Mouse (Mus musculus) hindbrain, embryonic 15.5 days (tissue): ENCODE results near the gene Prss56. TPM values are rescaled to one million over a fixed set of nuclear protein-coding genes. Genes with fewer than 3 reads are reported as not detected.

Experiments used
- ATAC-seq: fragments of 200-750 bp; cut with Nextera tagmentation; 2 replicates; pipeline ENCODE4 v1.8.0; 2017; ENCODE audit warnings: low read depth, moderate number of reproducible peaks, moderate TSS enrichment; ENCODE audit not compliant: low FRiP score
- H3K27ac ChIP-seq: fragments of 300-500 bp; sonication (generic); replicated peaks from 2 replicates; pipeline ENCODE4 v1.5.1; 2015; ENCODE audit warnings: mild to moderate bottlenecking, inconsistent platforms
- H3K27me3 ChIP-seq: fragments of 300-500 bp; sonication (generic); 2 replicates; pipeline ENCODE4 v1.6.1; 2015; ENCODE audit warnings: control low read depth, inconsistent platforms
- H3K36me3 ChIP-seq: fragments of 300-500 bp; sonication (generic); 2 replicates; pipeline ENCODE4 v1.6.1; 2015; ENCODE audit warnings: control low read depth, inconsistent platforms
- H3K4me1 ChIP-seq: fragments of 300-500 bp; sonication (generic); replicated peaks from 2 replicates; pipeline ENCODE4 v1.6.1; 2015; ENCODE audit warnings: control low read depth, inconsistent platforms
- H3K4me2 ChIP-seq: fragments of 300-500 bp; sonication (generic); 2 replicates; pipeline ENCODE4 v1.6.1; 2015; ENCODE audit warnings: moderate library complexity, mild to moderate bottlenecking, inconsistent platforms
- H3K4me3 ChIP-seq: fragments of 300-500 bp; sonication (generic); 2 replicates; pipeline ENCODE4 v1.5.1; 2015; ENCODE audit warnings: mild to moderate bottlenecking, inconsistent platforms
- H3K9ac ChIP-seq: fragments of 300-500 bp; sonication (generic); 2 replicates; pipeline ENCODE4 v1.6.1; 2015; ENCODE audit warnings: inconsistent platforms
- H3K9me3 ChIP-seq: fragments of 300-500 bp; sonication (generic); 2 replicates; pipeline ENCODE4 v1.6.1; 2016; ENCODE audit warnings: control low read depth, inconsistent platforms
- WGBS: fragments of 180-500 bp; shearing (Covaris S2); methylation state at CpG from one replicate; pipeline ENCODE4 v1.1.7; 2015; 5-methylcytosine and 5-hydroxymethylcytosine counted together
- polyA plus RNA-seq: library from polyadenylated mRNA; unstranded; fragments of >200 nt; fragmentation: Nextera tagmentation; extraction: Ambion mirVana; gene quantifications from 2 replicates; pipeline ENCODE4 v1.2.1, GENCODE M21; 2015

The Prss56 gene
- polyA plus RNA-seq, 1 experiment from 2014 or later = 3.3 TPM

DNA sequence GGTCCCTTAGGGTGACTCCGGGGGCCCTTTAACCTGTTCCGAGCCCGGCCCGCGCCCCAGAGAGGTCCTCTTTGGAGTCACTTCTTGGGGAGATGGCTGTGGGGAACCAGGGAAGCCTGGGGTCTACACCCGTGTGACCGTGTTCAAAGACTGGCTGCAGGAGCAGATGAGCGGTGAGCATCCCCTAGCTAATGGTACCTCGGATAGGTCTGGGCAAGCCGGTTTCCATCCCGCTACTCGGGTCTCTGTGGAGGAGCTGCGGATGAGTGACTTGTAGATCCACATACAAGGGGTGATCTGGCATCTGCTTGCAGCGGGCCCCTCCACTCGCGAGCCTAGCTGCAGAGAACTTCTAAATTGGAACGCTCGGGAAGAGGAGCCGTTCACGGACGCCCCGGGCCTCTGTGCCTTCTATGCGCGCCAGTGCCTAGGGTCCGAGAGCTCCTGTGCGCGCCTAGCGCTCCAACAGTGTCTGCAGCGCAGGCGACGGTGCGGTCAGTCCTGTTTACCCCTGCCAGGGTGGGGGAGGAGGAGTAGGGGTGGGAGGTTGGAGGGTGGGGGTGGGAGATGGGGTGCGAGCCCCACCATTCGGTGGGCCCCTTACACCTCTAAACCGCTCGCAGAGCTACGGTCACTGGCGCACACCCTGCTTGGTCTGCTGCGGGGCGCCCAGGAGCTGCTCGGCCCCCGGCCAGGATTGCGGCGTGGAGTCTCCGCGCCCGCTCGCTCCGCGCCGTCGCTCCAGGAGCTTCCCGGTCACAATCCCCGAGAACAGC, 3.3 kb downstream of the Prss56 start:
- peak overlapping the region; percentile 50 for H3K9ac ChIP-seq
- H3K27ac ChIP-seq = no peak overlapping the region
- 2% methylated on average over 53 of the region's 54 CpGs for whole genome bisulfite sequencing
- H3K36me3 ChIP-seq = no peaks in the 10 kb centered on the region
- ATAC-seq = peak; percentile 66
- H3K9me3 ChIP-seq = no peaks in the 10 kb centered on the region
- H3K4me2 ChIP-seq = peak overlapping the region; percentile 95
- H3K27me3 ChIP-seq = peaks cover 38% of the 10 kb centered on the region
- H3K4me1 ChIP-seq = peaks cover 22% of the 10 kb centered on the region
- H3K4me3 ChIP-seq = peak overlapping the region; percentile 51

- Histone ChIP-seq H3K4me3 (peak overlapping the region; percentile 51), H3K27me3 (peaks cover 40% of the 10 kb centered on the region), H3K36me3 (no peaks in the 10 kb centered on the region), H3K4me2 (peak overlapping the region; percentile 95), H3K27ac (no peak overlapping the region), H3K9me3 (no peaks in the 10 kb centered on the region), H3K4me1 (peaks cover 22% of the 10 kb centered on the region), H3K9ac (peak overlapping the region; percentile 50)
- WGBS = under 1% methylated on average over 15 of the region's 15 CpGs
- ATAC-seq = peak; percentile 49
These were observed 3.9 kb downstream of the Prss56 start for GRCm38 (mm10) chr1:87187037-87187355.

DNA sequence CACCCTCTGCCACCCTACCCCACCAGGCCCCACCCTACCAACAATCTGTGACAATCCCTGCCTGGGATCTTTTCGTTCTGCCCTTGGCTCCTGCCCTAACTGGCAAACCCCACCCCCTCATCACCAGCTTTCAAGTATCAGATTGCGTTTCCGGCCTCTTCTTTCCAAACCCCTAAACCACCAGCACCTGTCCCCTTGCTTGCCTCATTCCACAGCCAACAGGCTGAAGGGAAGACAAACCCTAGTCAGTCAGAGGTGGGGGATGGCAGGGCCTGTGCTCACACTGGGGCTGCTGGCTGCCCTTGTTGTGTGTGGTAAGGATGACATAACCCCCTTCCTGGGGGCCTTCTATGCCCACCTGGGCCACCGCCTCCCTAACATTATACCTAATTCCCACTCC, 7.3 kb downstream of the Prss56 start, which contains the start of gene Chrnd:
TSS of gene Chrnd (plus strand) at position 179 of the 400 bp plus-strand sequence.
- no peak within 1 kb of the TSS for H3K4me2 ChIP-seq
- 38% methylated on average over 4 of the region's 4 CpGs for WGBS
- H3K9ac ChIP-seq = no peak within 1 kb of the TSS
- no peak within 1 kb of the TSS for H3K27ac ChIP-seq
- H3K27me3 ChIP-seq = peaks cover 18% of the 10 kb centered on the region
- no peak within 1 kb of the TSS for H3K4me3 ChIP-seq
- H3K4me1 ChIP-seq = peaks cover 12% of the 10 kb centered on the region
- no peak for ATAC-seq
- no peaks in the 10 kb centered on the region for H3K9me3 ChIP-seq
- no peaks in the 10 kb centered on the region for H3K36me3 ChIP-seq

- no peak overlapping the region for H3K4me2 ChIP-seq
- no peak for ATAC-seq
- H3K4me1 ChIP-seq = no peaks in the 10 kb centered on the region
- no peak overlapping the region for H3K9ac ChIP-seq
- no peak overlapping the region for H3K27ac ChIP-seq
- no peaks in the 10 kb centered on the region for H3K9me3 ChIP-seq
- H3K36me3 ChIP-seq = no peaks in the 10 kb centered on the region
- H3K4me3 ChIP-seq = no peak overlapping the region
- H3K27me3 ChIP-seq = no peaks in the 10 kb centered on the region
- 81% methylated on average over 9 of the region's 9 CpGs for WGBS
These were observed 14.2 kb downstream of the Prss56 start for GRCm38 (mm10) chr1:87197296-87197695.

DNA sequence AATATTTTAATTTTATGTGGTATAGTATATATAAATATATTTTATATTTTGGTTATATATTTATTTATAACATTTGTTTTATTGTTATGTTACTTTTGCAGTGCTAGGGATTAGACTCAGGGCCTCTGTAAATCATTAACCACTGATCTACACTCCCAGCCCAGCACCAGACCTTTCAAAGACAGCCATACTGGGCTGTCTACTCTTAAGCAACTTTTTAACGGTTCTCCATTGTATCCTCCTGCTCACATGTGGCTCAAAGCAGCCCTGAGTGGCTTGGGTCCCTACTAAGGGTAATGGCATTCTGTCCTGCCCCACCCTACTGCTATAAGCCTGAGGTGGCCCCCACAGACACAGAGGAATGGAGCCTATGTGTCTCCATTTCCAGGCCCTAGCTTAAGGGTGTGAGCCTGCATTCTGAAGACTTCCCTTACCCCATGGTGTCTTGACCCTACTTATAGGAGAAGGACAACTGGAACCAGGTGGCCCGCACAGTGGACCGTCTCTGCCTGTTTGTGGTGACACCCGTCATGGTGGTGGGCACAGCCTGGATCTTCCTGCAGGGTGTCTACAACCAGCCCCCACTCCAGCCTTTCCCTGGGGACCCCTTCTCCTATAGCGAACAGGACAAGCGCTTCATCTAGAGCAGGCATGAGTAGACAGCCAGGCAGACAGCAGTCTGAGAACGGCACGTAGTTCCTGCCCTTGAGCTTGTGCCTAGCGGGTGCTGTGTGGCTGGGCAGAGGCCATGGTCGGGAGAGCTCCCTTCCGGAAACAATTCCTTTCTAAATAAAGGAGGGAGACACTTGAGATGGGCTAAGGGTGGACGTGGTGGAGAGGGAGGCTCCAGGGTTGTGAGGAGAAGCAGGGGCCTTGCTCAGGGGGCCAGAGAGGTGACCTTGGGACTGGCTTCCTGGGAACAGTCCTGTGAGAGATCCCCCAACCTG, 15.3 kb downstream of the Prss56 start:
- Histone ChIP-seq H3K9ac (no peak overlapping the region), H3K4me1 (no peaks in the 10 kb centered on the region), H3K4me3 (no peak overlapping the region), H3K36me3 (no peaks in the 10 kb centered on the region), H3K4me2 (no peak overlapping the region), H3K9me3 (no peaks in the 10 kb centered on the region), H3K27me3 (no peaks in the 10 kb centered on the region), H3K27ac (no peak overlapping the region)
- ATAC-seq = no peak
- WGBS = 78% methylated on average over 12 of the region's 12 CpGs

DNA sequence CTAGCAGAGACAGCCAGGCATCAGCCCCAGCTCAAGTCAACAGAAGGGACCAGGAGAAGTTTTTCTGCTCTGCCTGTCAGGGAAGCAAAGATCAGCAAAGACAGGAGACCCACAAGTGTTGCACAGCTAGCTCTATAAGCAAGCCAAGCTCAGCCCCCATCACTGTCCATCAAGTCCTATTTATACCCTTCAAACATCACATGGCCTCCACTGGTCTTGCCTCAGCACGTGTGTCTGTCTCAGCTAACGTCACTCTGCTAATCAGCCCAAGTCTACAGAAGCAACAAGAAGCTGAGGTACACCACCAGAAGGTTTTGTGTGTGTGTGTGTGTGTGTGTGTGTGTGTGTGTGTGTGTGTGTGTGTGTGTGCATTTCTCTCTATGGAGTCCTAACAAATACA, 17.7 kb downstream of the Prss56 start:
- 0 out of 2 replicates have a peak, but pooled peaks cover under 1% of the 10 kb centered on the region for H3K27me3 ChIP-seq
- 71% methylated on average over 2 of the region's 2 CpGs for WGBS
- H3K9me3 ChIP-seq = no peaks in the 10 kb centered on the region
- no peaks in the 10 kb centered on the region for H3K36me3 ChIP-seq
- ATAC-seq = no peak
- no peak overlapping the region for H3K4me2 ChIP-seq
- H3K4me1 ChIP-seq = no peaks in the 10 kb centered on the region
- H3K27ac ChIP-seq = no peak overlapping the region
- no peak overlapping the region for H3K9ac ChIP-seq
- H3K4me3 ChIP-seq = no peak overlapping the region

DNA sequence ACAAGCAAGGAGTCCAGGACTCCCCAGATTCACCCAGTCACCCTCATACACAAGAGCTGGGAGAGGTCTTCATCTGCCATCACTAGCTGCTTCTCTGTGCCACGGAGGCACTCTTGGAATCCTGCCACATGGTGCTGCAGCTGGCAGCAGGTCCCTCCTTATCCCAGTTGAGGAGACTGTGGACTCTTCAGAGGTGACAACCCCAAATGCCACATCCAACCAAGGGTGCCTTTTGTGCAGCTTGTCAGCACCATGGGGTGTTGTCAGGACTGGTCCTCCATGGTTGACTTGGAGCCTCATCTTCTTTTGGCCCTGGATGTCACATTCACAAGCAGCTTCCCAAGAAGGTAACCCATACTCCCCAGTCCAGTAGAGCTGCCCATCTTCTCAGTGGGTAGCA, 18.7 kb downstream of the Prss56 start:
- Histone ChIP-seq H3K36me3 (no peaks in the 10 kb centered on the region), H3K4me1 (no peaks in the 10 kb centered on the region), H3K9ac (no peak overlapping the region), H3K4me3 (no peak overlapping the region), H3K9me3 (no peaks in the 10 kb centered on the region), H3K27me3 (peaks cover 8% of the 10 kb centered on the region), H3K27ac (no peak overlapping the region), H3K4me2 (no peak overlapping the region)
- no peak for ATAC-seq
- 31% methylated on average over 1 of the region's 1 CpGs for WGBS

DNA sequence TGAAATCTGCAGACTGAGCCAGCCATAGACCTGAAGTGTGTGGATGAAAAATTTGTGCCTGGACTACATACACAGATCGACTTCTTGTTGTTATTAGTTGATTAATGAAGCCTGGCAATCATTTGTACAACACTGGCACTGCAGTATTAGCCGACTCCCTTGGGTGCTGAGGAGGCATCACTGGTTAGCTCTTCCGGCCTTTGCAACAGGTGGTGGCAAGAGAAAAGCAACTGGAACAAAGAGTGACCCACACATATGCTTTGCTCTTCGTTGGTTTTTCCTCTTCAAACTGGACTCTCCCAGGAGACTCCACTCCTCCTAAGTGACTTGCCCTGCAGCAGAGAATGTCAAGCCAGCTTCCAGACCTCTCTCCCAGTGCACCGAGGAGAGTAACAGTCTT, 20.7 kb downstream of the Prss56 start:
- 82% methylated on average over 5 of the region's 5 CpGs for WGBS
- Histone ChIP-seq H3K4me1 (no peaks in the 10 kb centered on the region), H3K27ac (no peak overlapping the region), H3K4me2 (no peak overlapping the region), H3K9ac (no peak overlapping the region), H3K4me3 (no peak overlapping the region), H3K9me3 (no peaks in the 10 kb centered on the region), H3K27me3 (peaks cover 8% of the 10 kb centered on the region), H3K36me3 (no peaks in the 10 kb centered on the region)
- no peak for ATAC-seq

- Histone ChIP-seq H3K36me3 (no peaks in the 10 kb centered on the region), H3K9ac (no peak within 1 kb of the TSS), H3K27ac (no peak within 1 kb of the TSS), H3K4me3 (no peak within 1 kb of the TSS), H3K4me1 (no peaks in the 10 kb centered on the region), H3K4me2 (no peak within 1 kb of the TSS), H3K9me3 (no peaks in the 10 kb centered on the region), H3K27me3 (peaks cover 8% of the 10 kb centered on the region)
- ATAC-seq = no peak
- WGBS = 91% methylated on average over 7 of the region's 7 CpGs
These were observed 21.4 kb downstream of the Prss56 start, which contains the start of gene Chrng for GRCm38 (mm10) chr1:87204465-87204864. TSS of gene Chrng (plus strand) at chr1:87204657.

DNA sequence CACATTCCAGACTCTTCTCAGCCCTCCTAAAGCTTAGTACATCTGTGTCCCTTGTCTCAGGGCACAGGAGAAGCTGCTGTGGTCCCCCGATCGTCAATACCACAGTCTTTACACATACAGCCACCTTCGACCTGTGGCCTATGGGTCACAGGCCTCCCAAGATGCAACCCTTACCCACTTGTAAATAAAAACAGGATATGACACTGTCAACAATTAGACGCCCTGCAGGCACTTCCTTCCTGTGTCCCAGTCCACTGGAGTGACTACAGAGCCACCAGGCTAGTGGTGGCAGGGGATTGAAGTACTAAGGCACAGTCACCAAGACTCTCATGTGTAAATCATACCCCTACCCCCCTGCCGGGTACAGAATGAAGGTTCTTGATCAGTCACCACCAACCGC, 21.9 kb downstream of the Prss56 start:
- peaks cover 8% of the 10 kb centered on the region for H3K27me3 ChIP-seq
- no peaks in the 10 kb centered on the region for H3K4me1 ChIP-seq
- 71% methylated on average over 6 of the region's 6 CpGs for WGBS
- ATAC-seq = no peak
- H3K36me3 ChIP-seq = no peaks in the 10 kb centered on the region
- H3K27ac ChIP-seq = no peak overlapping the region
- H3K4me2 ChIP-seq = no peak overlapping the region
- H3K9me3 ChIP-seq = no peaks in the 10 kb centered on the region
- H3K4me3 ChIP-seq = no peak overlapping the region
- H3K9ac ChIP-seq = no peak overlapping the region

DNA sequence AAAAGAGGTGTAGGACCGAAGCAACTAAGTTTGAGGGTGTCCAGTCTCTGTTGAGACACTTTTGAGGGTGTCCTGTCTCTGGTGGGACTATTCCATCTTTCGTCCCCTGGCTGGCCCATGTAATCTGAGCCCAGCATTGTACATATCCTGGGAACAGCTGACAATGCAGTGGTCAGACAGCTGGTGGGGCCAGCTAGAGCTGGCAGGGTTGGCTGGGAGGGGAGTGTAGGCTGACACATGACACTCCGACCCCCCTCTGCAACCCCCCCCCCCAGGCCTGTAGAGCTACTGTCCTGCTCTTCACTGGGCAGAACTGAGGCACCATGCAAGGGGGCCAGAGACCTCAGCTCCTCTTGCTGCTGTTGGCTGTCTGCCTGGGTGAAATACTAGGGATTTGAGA, 22.4 kb downstream of the Prss56 start:
- H3K27me3 ChIP-seq = peaks cover 8% of the 10 kb centered on the region
- no peak overlapping the region for H3K4me3 ChIP-seq
- H3K9me3 ChIP-seq = no peaks in the 10 kb centered on the region
- no peak overlapping the region for H3K4me2 ChIP-seq
- no peaks in the 10 kb centered on the region for H3K4me1 ChIP-seq
- no peak overlapping the region for H3K27ac ChIP-seq
- ATAC-seq = no peak
- H3K9ac ChIP-seq = no peak overlapping the region
- WGBS = 51% methylated on average over 3 of the region's 3 CpGs
- H3K36me3 ChIP-seq = no peaks in the 10 kb centered on the region

GRCm38 (mm10) chr1:87206339-87206738, 23.2 kb downstream of the Prss56 start:
- H3K27me3 ChIP-seq = peaks cover 8% of the 10 kb centered on the region
- no peak overlapping the region for H3K9ac ChIP-seq
- no peaks in the 10 kb centered on the region for H3K4me1 ChIP-seq
- no peak for ATAC-seq
- WGBS = 22% methylated on average over 17 of the region's 17 CpGs
- no peaks in the 10 kb centered on the region for H3K9me3 ChIP-seq
- no peak overlapping the region for H3K4me2 ChIP-seq
- no peak overlapping the region for H3K27ac ChIP-seq
- H3K4me3 ChIP-seq = no peak overlapping the region
- H3K36me3 ChIP-seq = no peaks in the 10 kb centered on the region
